Mouse (Mus musculus): ENCODE measurements at regions not wholly inside any gene's neighbourhood (a gene's known extent, or its start where the extent isn't known, plus 50 kb on each side); places are given as distances from the start of the nearest gene placed in this dataset.

DNA sequence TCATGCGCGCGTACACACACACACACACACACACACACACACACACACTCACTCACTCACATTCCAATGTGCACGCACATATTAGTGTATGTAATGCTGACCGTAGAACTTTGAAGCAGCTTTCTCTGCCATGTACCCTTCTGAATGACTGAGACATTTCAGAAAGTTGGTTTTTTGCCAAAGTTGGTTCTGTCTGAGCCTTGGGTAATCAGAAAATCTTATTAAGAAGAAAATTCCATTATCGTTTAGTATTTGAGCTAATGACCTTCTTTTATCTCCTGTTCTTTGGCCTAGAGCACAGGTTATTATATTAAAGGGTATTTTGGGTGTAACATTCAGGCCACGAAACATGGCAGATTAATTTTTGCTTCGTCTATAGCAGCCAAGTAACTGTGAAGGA lies 67.1 kb upstream of the Fam13c start:
- TF ChIP-seq CTCF (IDR thresholded peaks at IDR 0.05; ENCODE audit: low read depth): no peak
- TF ChIP-seq EP300 (optimal IDR thresholded peaks at IDR 0.05): no peak
